Mouse (Mus musculus): ENCODE measurements around the gene Cbfa2t3.

- TF ChIP-seq CTCF (IDR thresholded peaks at IDR 0.05; ENCODE audit: borderline replicate concordance, insufficient read depth, low read length) = no peak
- TF ChIP-seq POLR2A (IDR thresholded peaks at IDR 0.05; ENCODE audit: low read depth, low read length) = no peak
Observed at GRCm38 (mm10) chr8:122674999-122675398, 23.9 kb downstream of the Cbfa2t3 start.
